Mouse (Mus musculus): ENCODE data around the gene Glod4. TPM values are rescaled to one million over a fixed set of nuclear protein-coding genes. Genes with fewer than 3 reads are reported as not detected.

The Glod4 gene
- polyA plus RNA-seq, 1 experiment from 2014 or later = 129 TPM

GRCm38 (mm10) chr11:76186908-76187307 lies 56.6 kb downstream of the Glod4 start:
- 80% methylated on average over 6 of the region's 6 CpGs for WGBS
- ATAC-seq = no peak
- no peaks in the 10 kb centered on the region for H3K4me1 ChIP-seq

GRCm38 (mm10) chr11:76183745-76184144 lies 59.8 kb downstream of the Glod4 start:
- Histone ChIP-seq H3K36me3 (ENCODE audit: poor library complexity, severe bottlenecking) (no peaks in the 10 kb centered on the region), H3K27me3 (no peaks in the 10 kb centered on the region), H3K4me2 (no peak overlapping the region), H3K9me3 (replicated peaks) (no peaks in the 10 kb centered on the region), H3K27ac (no peak overlapping the region), H3K4me1 (peaks cover 7% of the 10 kb centered on the region), H3K9ac (no peak overlapping the region), H3K4me3 (no peak overlapping the region)
- WGBS = 89% methylated on average over 4 of the region's 4 CpGs
- ATAC-seq = no peak

More at GRCm38 (mm10) chr11:76186908-76187307, 56.6 kb downstream of the Glod4 start:
- Histone ChIP-seq H3K9me3 (replicated peaks) (no peaks in the 10 kb centered on the region), H3K4me3 (no peak overlapping the region), H3K27me3 (no peaks in the 10 kb centered on the region), H3K36me3 (ENCODE audit: poor library complexity, severe bottlenecking) (no peaks in the 10 kb centered on the region), H3K9ac (no peak overlapping the region), H3K4me2 (no peak overlapping the region), H3K27ac (no peak overlapping the region)

- Histone ChIP-seq H3K36me3 (ENCODE audit: poor library complexity, severe bottlenecking) (peaks cover 11% of the 10 kb centered on the region; the same call in 1 of the 2 replicates), H3K4me2 (peak overlapping the region; percentile 95), H3K9ac (peak overlapping the region; percentile 79), H3K27ac (no peak overlapping the region), H3K4me1 (peaks cover 13% of the 10 kb centered on the region), H3K9me3 (replicated peaks) (no peaks in the 10 kb centered on the region), H3K27me3 (no peaks in the 10 kb centered on the region), H3K4me3 (peak overlapping the region; percentile 96)
- WGBS = 19% methylated on average over 7 of the region's 7 CpGs
- ATAC-seq = no peak
Measured at GRCm38 (mm10) chr11:76180146-76180540, 63.4 kb downstream of the Glod4 start.

GRCm38 (mm10) chr11:76179495-76180145 lies 63.9 kb downstream of the Glod4 start, which contains the start of the genes Vps53 and Fam57a:
Gene Vps53, minus strand, starts transcription at chr11:76179647.
Gene Fam57a, plus strand, starts transcription at chr11:76179671.
- Histone ChIP-seq H3K9ac (peak within 1 kb of the TSS; percentile 79), H3K4me1 (peaks cover 13% of the 10 kb centered on the region), H3K9me3 (replicated peaks) (no peaks in the 10 kb centered on the region), H3K36me3 (ENCODE audit: poor library complexity, severe bottlenecking) (peaks cover 11% of the 10 kb centered on the region; the same call in 1 of the 2 replicates), H3K27ac (peak within 1 kb of the TSS; percentile 59), H3K4me2 (peak within 1 kb of the TSS; percentile 95), H3K4me3 (peak within 1 kb of the TSS; percentile 96), H3K27me3 (no peaks in the 10 kb centered on the region)
- under 1% methylated on average over 37 of the region's 37 CpGs for WGBS
- ATAC-seq = peak; percentile 90

GRCm38 (mm10) chr11:76178726-76179494 lies 64.6 kb downstream of the Glod4 start:
- Histone ChIP-seq H3K9me3 (replicated peaks) (no peaks in the 10 kb centered on the region), H3K4me2 (peak overlapping the region; percentile 95), H3K27me3 (no peaks in the 10 kb centered on the region), H3K36me3 (ENCODE audit: poor library complexity, severe bottlenecking) (peaks cover 13% of the 10 kb centered on the region), H3K9ac (peak overlapping the region; percentile 79), H3K4me3 (peak overlapping the region; percentile 96), H3K4me1 (peaks cover 13% of the 10 kb centered on the region), H3K27ac (peak overlapping the region; percentile 59)
- WGBS = 1% methylated on average over 28 of the region's 28 CpGs
- peak; percentile 73; the same call in 1 of the 2 replicates for ATAC-seq

- Histone ChIP-seq H3K4me3 (no peak overlapping the region), H3K4me1 (peaks cover 9% of the 10 kb centered on the region; the same call in 1 of the 2 replicates), H3K27me3 (no peaks in the 10 kb centered on the region), H3K9ac (no peak overlapping the region), H3K4me2 (no peak overlapping the region), H3K9me3 (replicated peaks) (no peaks in the 10 kb centered on the region), H3K27ac (peak overlapping the region; percentile 22; the same call in 1 of the 2 replicates), H3K36me3 (ENCODE audit: poor library complexity, severe bottlenecking) (peaks cover 22% of the 10 kb centered on the region)
- no peak for ATAC-seq
- 63% methylated on average over 5 of the region's 5 CpGs for WGBS
Measured at GRCm38 (mm10) chr11:76170207-76170606, 73.3 kb downstream of the Glod4 start.

GRCm38 (mm10) chr11:76168976-76169375 lies 74.5 kb downstream of the Glod4 start:
- Histone ChIP-seq H3K9ac (no peak overlapping the region), H3K9me3 (replicated peaks) (no peaks in the 10 kb centered on the region), H3K27me3 (no peaks in the 10 kb centered on the region), H3K4me1 (peaks cover 9% of the 10 kb centered on the region; the same call in 1 of the 2 replicates), H3K27ac (no peak overlapping the region), H3K4me2 (no peak overlapping the region), H3K36me3 (ENCODE audit: poor library complexity, severe bottlenecking) (peaks cover 20% of the 10 kb centered on the region), H3K4me3 (no peak overlapping the region)
- WGBS = 79% methylated on average over 3 of the region's 3 CpGs
- no peak for ATAC-seq

GRCm38 (mm10) chr11:76167079-76167765 lies 76.3 kb downstream of the Glod4 start:
- no peak for ATAC-seq
- Histone ChIP-seq H3K27ac (0 out of 2 replicates have a peak overlapping the region, but pooled peaks have one; percentile 10), H3K4me3 (no peak overlapping the region), H3K36me3 (ENCODE audit: poor library complexity, severe bottlenecking) (peaks cover 20% of the 10 kb centered on the region), H3K4me2 (no peak overlapping the region), H3K27me3 (no peaks in the 10 kb centered on the region), H3K9ac (no peak overlapping the region), H3K4me1 (peaks cover 9% of the 10 kb centered on the region; the same call in 1 of the 2 replicates), H3K9me3 (replicated peaks) (no peaks in the 10 kb centered on the region)
- 31% methylated on average over 5 of the region's 5 CpGs for WGBS

GRCm38 (mm10) chr11:76166657-76167056 lies 76.9 kb downstream of the Glod4 start:
- 91% methylated on average over 4 of the region's 4 CpGs for WGBS
- no peak overlapping the region for H3K27ac ChIP-seq
- no peak for ATAC-seq
- no peak overlapping the region for H3K4me3 ChIP-seq
- no peaks in the 10 kb centered on the region for H3K9me3 ChIP-seq (replicated peaks)
- no peak overlapping the region for H3K4me2 ChIP-seq
- H3K4me1 ChIP-seq = peaks cover 9% of the 10 kb centered on the region; the same call in 1 of the 2 replicates
- peaks cover 17% of the 10 kb centered on the region for H3K36me3 ChIP-seq (ENCODE audit: poor library complexity, severe bottlenecking)
- no peaks in the 10 kb centered on the region for H3K27me3 ChIP-seq
- no peak overlapping the region for H3K9ac ChIP-seq

GRCm38 (mm10) chr11:76160251-76160650 lies 83.3 kb downstream of the Glod4 start:
- Histone ChIP-seq H3K4me2 (no peak overlapping the region), H3K9me3 (replicated peaks) (no peaks in the 10 kb centered on the region), H3K9ac (no peak overlapping the region), H3K27ac (no peak overlapping the region), H3K4me1 (no peaks in the 10 kb centered on the region), H3K4me3 (no peak overlapping the region), H3K36me3 (ENCODE audit: poor library complexity, severe bottlenecking) (peaks cover 71% of the 10 kb centered on the region), H3K27me3 (no peaks in the 10 kb centered on the region)
- ATAC-seq = no peak
- WGBS = 66% methylated on average over 6 of the region's 6 CpGs

GRCm38 (mm10) chr11:76158375-76158774 lies 85.2 kb downstream of the Glod4 start:
- no peak for ATAC-seq
- peaks cover 81% of the 10 kb centered on the region for H3K36me3 ChIP-seq (ENCODE audit: poor library complexity, severe bottlenecking)

More at GRCm38 (mm10) chr11:76158375-76158774, 85.2 kb downstream of the Glod4 start:
- 86% methylated on average over 2 of the region's 2 CpGs for WGBS
- Histone ChIP-seq H3K9ac (no peak overlapping the region), H3K9me3 (replicated peaks) (no peaks in the 10 kb centered on the region), H3K4me2 (no peak overlapping the region), H3K4me1 (no peaks in the 10 kb centered on the region), H3K27me3 (no peaks in the 10 kb centered on the region), H3K4me3 (no peak overlapping the region), H3K27ac (no peak overlapping the region)
